Mouse (Mus musculus): ENCODE measurements at regions not wholly inside any gene's neighbourhood (a gene's known extent, or its start where the extent isn't known, plus 50 kb on each side); places are given as distances from the start of the nearest gene placed in this dataset.

GRCm38 (mm10) chr14:61769881-61770280 is 162.6 kb downstream of the Kcnrg start:
- no peak overlapping the region for H3K4me2 ChIP-seq (replicated peaks)
- no peak overlapping the region for H3K9ac ChIP-seq (replicated peaks)
- no peak overlapping the region for H3K4me3 ChIP-seq (replicated peaks)
- no peak overlapping the region for H3K27ac ChIP-seq
- no peaks in the 10 kb centered on the region for H3K4me1 ChIP-seq (replicated peaks)
- no peak for ATAC-seq
- H3K36me3 ChIP-seq, result no peaks in the 10 kb centered on the region
- WGBS, result 74% methylated on average over 5 of the region's 5 CpGs
- H3K9me3 ChIP-seq, result no peaks in the 10 kb centered on the region
- no peaks in the 10 kb centered on the region for H3K27me3 ChIP-seq

DNA sequence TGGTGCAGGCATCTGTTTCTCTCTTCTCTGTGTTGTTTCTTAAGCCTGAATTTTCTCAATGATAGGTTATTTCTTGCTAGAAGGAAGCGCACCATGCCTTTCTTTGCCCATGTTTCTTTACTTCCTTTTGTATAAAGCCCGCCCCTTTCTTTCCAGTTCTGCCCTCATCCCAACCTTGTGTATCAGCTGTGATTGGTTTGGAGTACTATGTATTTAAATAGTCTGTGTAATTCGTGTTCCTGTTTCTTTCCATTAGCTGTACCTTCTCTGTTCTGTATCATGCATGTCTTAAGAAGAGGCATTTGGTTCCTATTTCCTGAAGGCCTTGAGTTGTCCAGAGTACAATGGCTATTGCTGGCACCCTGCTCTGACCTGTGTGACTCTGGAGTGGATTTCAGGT is 166.9 kb downstream of the Kcnrg start:
- no peak overlapping the region for H3K4me3 ChIP-seq (replicated peaks)
- no peak for ATAC-seq
- H3K36me3 ChIP-seq, result no peaks in the 10 kb centered on the region
- H3K9me3 ChIP-seq, result no peaks in the 10 kb centered on the region
- no peak overlapping the region for H3K27ac ChIP-seq
- 81% methylated on average over 3 of the region's 3 CpGs for WGBS
- H3K4me2 ChIP-seq (replicated peaks), result no peak overlapping the region
- no peaks in the 10 kb centered on the region for H3K27me3 ChIP-seq
- no peaks in the 10 kb centered on the region for H3K4me1 ChIP-seq (replicated peaks)
- no peak overlapping the region for H3K9ac ChIP-seq (replicated peaks)

- no peak overlapping the region for H3K4me3 ChIP-seq (replicated peaks)
- no peaks in the 10 kb centered on the region for H3K27me3 ChIP-seq
- H3K4me2 ChIP-seq (replicated peaks), result no peak overlapping the region
- H3K9ac ChIP-seq (replicated peaks), result no peak overlapping the region
- 84% methylated on average over 5 of the region's 5 CpGs for WGBS
- H3K36me3 ChIP-seq, result no peaks in the 10 kb centered on the region
- H3K4me1 ChIP-seq (replicated peaks), result no peaks in the 10 kb centered on the region
- no peaks in the 10 kb centered on the region for H3K9me3 ChIP-seq
- no peak for ATAC-seq
- H3K27ac ChIP-seq, result no peak overlapping the region
Measured at GRCm38 (mm10) chr14:61778618-61779017, 171.4 kb downstream of the Kcnrg start.

- H3K9me3 ChIP-seq, result no peaks in the 10 kb centered on the region
- H3K27me3 ChIP-seq, result no peaks in the 10 kb centered on the region
- no peak for ATAC-seq
- no peaks in the 10 kb centered on the region for H3K36me3 ChIP-seq
- no peak overlapping the region for H3K9ac ChIP-seq (replicated peaks)
- H3K4me2 ChIP-seq (replicated peaks), result no peak overlapping the region
- no peak overlapping the region for H3K27ac ChIP-seq
- no peak overlapping the region for H3K4me3 ChIP-seq (replicated peaks)
- WGBS, result 85% methylated on average over 3 of the region's 3 CpGs
- H3K4me1 ChIP-seq (replicated peaks), result no peaks in the 10 kb centered on the region
Measured at GRCm38 (mm10) chr14:61783206-61783605, 175.9 kb downstream of the Kcnrg start.

- no peak overlapping the region for H3K4me2 ChIP-seq (replicated peaks)
- no peaks in the 10 kb centered on the region for H3K36me3 ChIP-seq
- WGBS, result 86% methylated on average over 4 of the region's 4 CpGs
- H3K9ac ChIP-seq (replicated peaks), result no peak overlapping the region
- H3K4me3 ChIP-seq (replicated peaks), result no peak overlapping the region
- no peak for ATAC-seq
- H3K4me1 ChIP-seq (replicated peaks), result no peaks in the 10 kb centered on the region
- H3K27me3 ChIP-seq, result no peaks in the 10 kb centered on the region
- no peaks in the 10 kb centered on the region for H3K9me3 ChIP-seq
- H3K27ac ChIP-seq, result no peak overlapping the region
Measured at GRCm38 (mm10) chr14:61784609-61785008, 177.4 kb downstream of the Kcnrg start.

GRCm38 (mm10) chr14:61786031-61786430 is 178.8 kb downstream of the Kcnrg start:
- H3K4me2 ChIP-seq (replicated peaks), result no peak overlapping the region
- H3K4me1 ChIP-seq (replicated peaks), result no peaks in the 10 kb centered on the region
- no peaks in the 10 kb centered on the region for H3K27me3 ChIP-seq
- no peak overlapping the region for H3K4me3 ChIP-seq (replicated peaks)
- no peaks in the 10 kb centered on the region for H3K36me3 ChIP-seq
- H3K9ac ChIP-seq (replicated peaks), result no peak overlapping the region
- no peak for ATAC-seq
- H3K27ac ChIP-seq, result no peak overlapping the region
- H3K9me3 ChIP-seq, result no peaks in the 10 kb centered on the region

- no peak overlapping the region for H3K9ac ChIP-seq (replicated peaks)
- H3K4me2 ChIP-seq (replicated peaks), result no peak overlapping the region
- no peak overlapping the region for H3K27ac ChIP-seq
- H3K36me3 ChIP-seq, result no peaks in the 10 kb centered on the region
- H3K4me1 ChIP-seq (replicated peaks), result no peaks in the 10 kb centered on the region
- H3K9me3 ChIP-seq, result no peaks in the 10 kb centered on the region
- no peak overlapping the region for H3K4me3 ChIP-seq (replicated peaks)
- H3K27me3 ChIP-seq, result no peaks in the 10 kb centered on the region
- 87% methylated on average over 4 of the region's 4 CpGs for WGBS
- no peak for ATAC-seq
Measured at GRCm38 (mm10) chr14:61787746-61788145, 180.5 kb downstream of the Kcnrg start.

DNA sequence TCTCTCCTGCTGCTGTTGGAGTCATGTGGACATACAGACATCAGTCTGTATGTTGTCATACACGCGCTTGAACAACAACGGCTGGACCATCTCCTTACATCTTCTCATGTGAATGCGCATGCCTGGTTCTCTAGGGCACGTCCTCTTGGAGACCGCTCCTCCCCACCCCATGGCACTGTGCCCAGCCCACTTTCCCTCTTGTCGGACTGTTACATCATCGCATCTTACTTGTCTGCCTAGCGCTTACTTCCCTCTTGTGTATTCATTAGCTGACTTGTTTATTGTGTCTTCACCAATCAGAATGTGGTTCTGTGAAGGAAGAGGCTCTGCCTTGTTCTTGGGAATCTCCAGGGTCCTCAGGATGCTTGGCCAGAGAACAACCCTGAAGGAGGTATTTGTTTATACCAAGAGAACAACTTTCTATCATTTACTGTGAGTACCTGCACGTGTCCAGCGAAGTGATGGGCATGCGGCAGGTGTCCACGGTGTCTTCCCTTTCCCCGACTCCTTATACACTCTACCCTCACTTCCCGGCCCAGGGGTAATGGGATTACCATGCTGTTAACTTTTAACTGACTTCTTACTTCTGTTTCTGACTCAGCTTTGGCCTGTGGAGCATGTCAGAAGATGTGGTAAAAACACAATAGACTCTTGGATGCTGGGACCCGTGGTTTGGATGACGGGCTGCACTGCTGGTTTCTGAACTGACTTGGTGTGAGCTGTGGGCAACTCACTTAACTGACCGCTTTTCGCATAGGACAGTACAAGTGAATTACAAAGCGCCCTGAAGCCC is 181.9 kb downstream of the Kcnrg start:
- Histone ChIP-seq H3K4me2 (replicated peaks) (no peak overlapping the region), H3K4me3 (replicated peaks) (no peak overlapping the region), H3K27me3 (no peaks in the 10 kb centered on the region), H3K27ac (no peak overlapping the region), H3K9ac (replicated peaks) (no peak overlapping the region), H3K4me1 (replicated peaks) (no peaks in the 10 kb centered on the region), H3K9me3 (no peaks in the 10 kb centered on the region), H3K36me3 (no peaks in the 10 kb centered on the region)
- ATAC-seq, result no peak
- WGBS, result 89% methylated on average over 20 of the region's 20 CpGs

- 90% methylated on average over 7 of the region's 7 CpGs for WGBS
- no peaks in the 10 kb centered on the region for H3K4me1 ChIP-seq (replicated peaks)
- no peak overlapping the region for H3K9ac ChIP-seq (replicated peaks)
- ATAC-seq, result no peak
- H3K4me2 ChIP-seq (replicated peaks), result no peak overlapping the region
- no peak overlapping the region for H3K27ac ChIP-seq
- H3K36me3 ChIP-seq, result no peaks in the 10 kb centered on the region
- no peaks in the 10 kb centered on the region for H3K27me3 ChIP-seq
- no peak overlapping the region for H3K4me3 ChIP-seq (replicated peaks)
- H3K9me3 ChIP-seq, result no peaks in the 10 kb centered on the region
Measured at GRCm38 (mm10) chr14:61795976-61796645, 188.9 kb downstream of the Kcnrg start.

GRCm38 (mm10) chr14:61796671-61797070 is 189.4 kb downstream of the Kcnrg start:
- H3K4me1 ChIP-seq (replicated peaks), result no peaks in the 10 kb centered on the region
- no peak overlapping the region for H3K9ac ChIP-seq (replicated peaks)
- H3K9me3 ChIP-seq, result no peaks in the 10 kb centered on the region
- no peak overlapping the region for H3K4me3 ChIP-seq (replicated peaks)
- no peak overlapping the region for H3K27ac ChIP-seq
- no peaks in the 10 kb centered on the region for H3K36me3 ChIP-seq
- H3K4me2 ChIP-seq (replicated peaks), result no peak overlapping the region
- WGBS, result 92% methylated on average over 7 of the region's 7 CpGs
- ATAC-seq, result no peak
- H3K27me3 ChIP-seq, result no peaks in the 10 kb centered on the region

GRCm38 (mm10) chr14:61803421-61803925 is 196.2 kb downstream of the Kcnrg start:
- ATAC-seq, result no peak
- H3K4me2 ChIP-seq (replicated peaks), result no peak overlapping the region
- H3K9me3 ChIP-seq, result no peaks in the 10 kb centered on the region
- H3K27ac ChIP-seq, result no peak overlapping the region
- no peaks in the 10 kb centered on the region for H3K36me3 ChIP-seq
- H3K4me1 ChIP-seq (replicated peaks), result no peaks in the 10 kb centered on the region
- H3K27me3 ChIP-seq, result no peaks in the 10 kb centered on the region
- 63% methylated on average over 1 of the region's 1 CpGs for WGBS
- no peak overlapping the region for H3K9ac ChIP-seq (replicated peaks)
- H3K4me3 ChIP-seq (replicated peaks), result no peak overlapping the region

DNA sequence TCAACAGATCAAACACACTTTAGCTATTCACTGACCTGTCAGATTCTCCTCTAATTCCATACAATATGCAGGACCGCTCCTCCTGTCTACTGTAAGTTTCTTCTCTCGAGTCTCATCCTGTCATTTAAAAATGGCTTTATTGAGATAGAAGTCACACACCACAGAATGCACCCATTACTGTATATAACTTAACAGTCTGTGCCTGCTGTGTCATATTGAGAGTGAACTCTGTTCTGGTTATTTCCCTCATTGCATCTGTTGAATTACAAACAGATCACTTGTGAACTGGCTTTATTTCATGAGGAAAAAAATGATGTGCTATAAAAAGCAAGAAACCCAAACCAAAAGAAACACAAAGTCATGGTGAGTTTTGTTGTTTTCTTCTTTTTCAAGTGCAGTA is 198.2 kb downstream of the Kcnrg start:
- Histone ChIP-seq H3K36me3 (no peaks in the 10 kb centered on the region), H3K9me3 (no peaks in the 10 kb centered on the region)
- 85% methylated on average over 2 of the region's 2 CpGs for WGBS

More for the DNA sequence above, 198.2 kb downstream of the Kcnrg start:
- peaks cover 6% of the 10 kb centered on the region for H3K4me1 ChIP-seq (replicated peaks)
- no peak overlapping the region for H3K9ac ChIP-seq (replicated peaks)
- no peak overlapping the region for H3K27ac ChIP-seq
- no peak overlapping the region for H3K4me2 ChIP-seq (replicated peaks)
- no peaks in the 10 kb centered on the region for H3K27me3 ChIP-seq
- no peak overlapping the region for H3K4me3 ChIP-seq (replicated peaks)
- ATAC-seq, result no peak

All from midbrain, embryonic 13.5 days (tissue).